Mouse (Mus musculus) forebrain, embryonic 14.5 days (tissue): ENCODE measurements at regions not wholly inside any gene's neighbourhood (a gene's known extent, or its start where the extent isn't known, plus 50 kb on each side); places are given as distances from the start of the nearest gene placed in this dataset.

ENCODE experiments used
- ATAC-seq: fragments of 200-750 bp; cut with Nextera tagmentation; 2 replicates; pipeline ENCODE4 v1.8.0; 2017; ENCODE audit warnings: mild to moderate bottlenecking, moderate library complexity
- DNase-seq: peaks from one replicate; pipeline ENCODE4 v3.0.0-alpha.2; 2015; ENCODE audit warnings: low spot score
- H3K27ac ChIP-seq: fragments of 300-500 bp; sonication (generic); 2 replicates; pipeline ENCODE4 v1.5.1; 2014; ENCODE audit warnings: low read depth, mild to moderate bottlenecking, control low read depth, low read length, moderate library complexity
- H3K27me3 ChIP-seq: fragments of 300-500 bp; sonication (generic); replicated peaks from 2 replicates; pipeline ENCODE4 v1.6.1; 2014; ENCODE audit warnings: low read length, control low read depth, mixed read lengths; ENCODE audit not compliant: control insufficient read depth, insufficient read depth
- H3K36me3 ChIP-seq: fragments of 300-500 bp; sonication (generic); 2 replicates; pipeline ENCODE4 v1.6.1; 2014; ENCODE audit warnings: low read length, control low read depth; ENCODE audit not compliant: control insufficient read depth, insufficient read depth
- H3K4me1 ChIP-seq: fragments of 300-500 bp; sonication (generic); 2 replicates; pipeline ENCODE4 v1.6.1; 2014; ENCODE audit warnings: antibody characterized with exemption, low read length, control low read depth; ENCODE audit not compliant: control insufficient read depth, insufficient read depth
- H3K4me2 ChIP-seq: fragments of 300-500 bp; sonication (generic); 2 replicates; pipeline ENCODE4 v1.6.1; 2014; ENCODE audit warnings: mild to moderate bottlenecking, control low read depth, low read length
- H3K4me3 ChIP-seq: fragments of 300-500 bp; sonication (generic); 2 replicates; pipeline ENCODE4 v1.5.1; 2014; ENCODE audit warnings: low read depth, low read length, control low read depth
- H3K9ac ChIP-seq: fragments of 300-500 bp; sonication (generic); 2 replicates; pipeline ENCODE4 v1.6.1; 2014; ENCODE audit warnings: mild to moderate bottlenecking, low read length, control low read depth, moderate library complexity
- H3K9me3 ChIP-seq: fragments of 300-500 bp; sonication (generic); replicated peaks from 2 replicates; pipeline ENCODE4 v1.6.1; 2016; ENCODE audit warnings: low read length, control low read depth, mixed read lengths; ENCODE audit not compliant: control insufficient read depth
- WGBS: fragments of 180-500 bp; shearing (Covaris S2); extraction: QIAGEN DNeasy Blood & Tissue Kit; methylation state at CpG from one replicate; pipeline ENCODE4 v1.1.7; 2014; 5-methylcytosine and 5-hydroxymethylcytosine counted together

- Histone ChIP-seq H3K9ac (no peak overlapping the region), H3K27me3 (no peaks in the 10 kb centered on the region), H3K4me1 (peaks cover 37% of the 10 kb centered on the region), H3K4me2 (no peak overlapping the region), H3K27ac (peak overlapping the region; percentile 95), H3K4me3 (no peak overlapping the region), H3K9me3 (no peaks in the 10 kb centered on the region), H3K36me3 (no peaks in the 10 kb centered on the region)
- WGBS, result 58% methylated on average over 3 of the region's 3 CpGs
- DNase-seq (no peak), ATAC-seq (no peak)
Measured at GRCm38 (mm10) chr12:27567250-27567649, 224.9 kb upstream of the Sox11 start.

- Histone ChIP-seq H3K4me2 (peak overlapping the region; percentile 47), H3K27ac (peak overlapping the region; percentile 95), H3K36me3 (no peaks in the 10 kb centered on the region), H3K4me3 (peak overlapping the region; percentile 2; the same call in 1 of the 2 replicates), H3K9me3 (no peaks in the 10 kb centered on the region), H3K27me3 (no peaks in the 10 kb centered on the region), H3K4me1 (peaks cover 37% of the 10 kb centered on the region), H3K9ac (peak overlapping the region; percentile 56)
- peak; percentile 92 for ATAC-seq
- WGBS, result 3% methylated on average over 8 of the region's 8 CpGs
- DNase-seq, result peak; percentile 91
Measured at GRCm38 (mm10) chr12:27565965-27566507, 223.7 kb upstream of the Sox11 start.

- Histone ChIP-seq H3K9ac (peak overlapping the region; percentile 26; the same call in 1 of the 2 replicates), H3K36me3 (no peaks in the 10 kb centered on the region), H3K27ac (peak overlapping the region; percentile 95), H3K4me1 (peaks cover 37% of the 10 kb centered on the region), H3K4me2 (no peak overlapping the region), H3K9me3 (no peaks in the 10 kb centered on the region), H3K4me3 (no peak overlapping the region), H3K27me3 (no peaks in the 10 kb centered on the region)
- ATAC-seq, result no peak
- 16% methylated on average over 5 of the region's 5 CpGs for WGBS
- peak; percentile 49 for DNase-seq
Measured at GRCm38 (mm10) chr12:27564641-27565306, 222.4 kb upstream of the Sox11 start.

- H3K4me1 ChIP-seq, result peaks cover 37% of the 10 kb centered on the region
- no peaks in the 10 kb centered on the region for H3K27me3 ChIP-seq
- H3K4me2 ChIP-seq, result no peak overlapping the region
- no peaks in the 10 kb centered on the region for H3K36me3 ChIP-seq
- DNase-seq (peak; percentile 44), ATAC-seq (no peak)
- H3K9me3 ChIP-seq, result no peaks in the 10 kb centered on the region
- peak overlapping the region; percentile 95 for H3K27ac ChIP-seq
- 5% methylated on average over 3 of the region's 3 CpGs for WGBS
- peak overlapping the region; percentile 13; the same call in 1 of the 2 replicates for H3K9ac ChIP-seq
- no peak overlapping the region for H3K4me3 ChIP-seq
Measured at GRCm38 (mm10) chr12:27563900-27564299, 221.5 kb upstream of the Sox11 start.

- Histone ChIP-seq H3K4me3 (no peak overlapping the region), H3K36me3 (no peaks in the 10 kb centered on the region), H3K27ac (no peak overlapping the region), H3K9ac (no peak overlapping the region), H3K4me1 (no peaks in the 10 kb centered on the region), H3K4me2 (no peak overlapping the region), H3K27me3 (no peaks in the 10 kb centered on the region), H3K9me3 (no peaks in the 10 kb centered on the region)
- ATAC-seq (no peak), DNase-seq (no peak)
- WGBS, result 41% methylated on average over 1 of the region's 1 CpGs
Measured at GRCm38 (mm10) chr12:27552809-27553208, 210.4 kb upstream of the Sox11 start.

GRCm38 (mm10) chr12:27538210-27538609 lies 195.8 kb upstream of the Sox11 start:
- Histone ChIP-seq H3K9me3 (no peaks in the 10 kb centered on the region), H3K4me2 (no peak overlapping the region), H3K27ac (no peak overlapping the region), H3K4me3 (no peak overlapping the region), H3K9ac (no peak overlapping the region), H3K4me1 (no peaks in the 10 kb centered on the region; the same call in 1 of the 2 replicates), H3K36me3 (no peaks in the 10 kb centered on the region), H3K27me3 (no peaks in the 10 kb centered on the region)
- WGBS, result 27% methylated on average over 4 of the region's 4 CpGs
- DNase-seq (no peak), ATAC-seq (no peak)

- Histone ChIP-seq H3K9me3 (no peaks in the 10 kb centered on the region), H3K36me3 (no peaks in the 10 kb centered on the region), H3K4me2 (no peak overlapping the region), H3K4me1 (no peaks in the 10 kb centered on the region; the same call in 1 of the 2 replicates), H3K27ac (no peak overlapping the region), H3K9ac (no peak overlapping the region), H3K4me3 (no peak overlapping the region), H3K27me3 (no peaks in the 10 kb centered on the region)
- DNase-seq, result no peak
- WGBS, result 86% methylated on average over 3 of the region's 3 CpGs
- no peak for ATAC-seq
Measured at GRCm38 (mm10) chr12:27537507-27537906, 195.1 kb upstream of the Sox11 start.

GRCm38 (mm10) chr12:27537017-27537416 lies 194.6 kb upstream of the Sox11 start:
- 69% methylated on average over 9 of the region's 9 CpGs for WGBS
- Histone ChIP-seq H3K4me3 (no peak overlapping the region), H3K36me3 (no peaks in the 10 kb centered on the region), H3K9ac (no peak overlapping the region), H3K9me3 (no peaks in the 10 kb centered on the region), H3K4me1 (no peaks in the 10 kb centered on the region; the same call in 1 of the 2 replicates), H3K27ac (no peak overlapping the region), H3K27me3 (no peaks in the 10 kb centered on the region), H3K4me2 (no peak overlapping the region)
- ATAC-seq (no peak), DNase-seq (peak; percentile 39)

GRCm38 (mm10) chr12:27525604-27526003 lies 183.2 kb upstream of the Sox11 start:
- H3K27me3 ChIP-seq, result no peaks in the 10 kb centered on the region
- no peak for ATAC-seq
- H3K4me2 ChIP-seq, result no peak overlapping the region
- no peak overlapping the region for H3K27ac ChIP-seq
- H3K4me3 ChIP-seq, result no peak overlapping the region
- 66% methylated on average over 2 of the region's 2 CpGs for WGBS
- H3K36me3 ChIP-seq, result no peaks in the 10 kb centered on the region
- no peaks in the 10 kb centered on the region for H3K4me1 ChIP-seq
- no peak overlapping the region for H3K9ac ChIP-seq
- H3K9me3 ChIP-seq, result no peaks in the 10 kb centered on the region
- no peak for DNase-seq
